Mouse (Mus musculus): ENCODE results near the gene Enox1.
A peak's percentile ranks its signal among the peaks of the same experiment; 100 is the strongest.

- no peak for TF ChIP-seq POLR2A (IDR thresholded peaks at IDR 0.05; ENCODE audit: insufficient read depth, low read depth, low read length)
- 0 out of 2 replicates have a peak, but pooled peaks have one; percentile 7 for TF ChIP-seq CTCF (IDR thresholded peaks at IDR 0.05)
- no peak for TF ChIP-seq EP300 (IDR thresholded peaks at IDR 0.05; ENCODE audit: insufficient read depth, low read depth, low read length)
Measured at GRCm38 (mm10) chr14:77297039-77297438, 140.5 kb downstream of the Enox1 start.
